Mouse (Mus musculus) heart, embryonic 12.5 days (tissue): ENCODE measurements around the gene Bmyc. TPM values are rescaled to one million over a fixed set of nuclear protein-coding genes. Genes with fewer than 3 reads are reported as not detected.
"Not testable (repeated sequence)": the region's sequence is repeated elsewhere in the genome, so short reads cannot be mapped to it uniquely, and the experiment has no call there.

Experiments
- ATAC-seq: fragments of 200-750 bp; cut with Nextera tagmentation; 2 replicates; pipeline ENCODE4 v1.8.0; 2017; ENCODE audit warnings: moderate TSS enrichment, moderate library complexity; ENCODE audit not compliant: insufficient number of reproducible peaks, low FRiP score
- H3K27ac ChIP-seq: fragments of 300-500 bp; sonication (generic); 2 replicates; pipeline ENCODE4 v1.5.1; 2016; ENCODE audit warnings: mild to moderate bottlenecking, moderate library complexity; ENCODE audit not compliant: poor library complexity, severe bottlenecking
- H3K27me3 ChIP-seq: fragments of 300-500 bp; sonication (generic); replicated peaks from 2 replicates; pipeline ENCODE4 v1.6.1; 2016; ENCODE audit warnings: mild to moderate bottlenecking, moderate library complexity
- H3K36me3 ChIP-seq: fragments of 300-500 bp; sonication (generic); 2 replicates; pipeline ENCODE4 v1.6.1; 2016; ENCODE audit warnings: mild to moderate bottlenecking, moderate library complexity
- H3K4me1 ChIP-seq: fragments of 300-500 bp; sonication (generic); replicated peaks from 2 replicates; pipeline ENCODE4 v1.6.1; 2016; ENCODE audit warnings: mild to moderate bottlenecking
- H3K4me2 ChIP-seq: fragments of 300-500 bp; sonication (generic); 2 replicates; pipeline ENCODE4 v1.6.1; 2016; ENCODE audit warnings: mild to moderate bottlenecking, moderate library complexity
- H3K4me3 ChIP-seq: fragments of 300-500 bp; sonication (generic); 2 replicates; pipeline ENCODE4 v1.5.1; 2016; ENCODE audit warnings: mild to moderate bottlenecking
- H3K9ac ChIP-seq: fragments of 300-500 bp; sonication (generic); 2 replicates; pipeline ENCODE4 v1.6.1; 2016; ENCODE audit warnings: mild to moderate bottlenecking, moderate library complexity
- H3K9me3 ChIP-seq: fragments of 300-500 bp; sonication (generic); replicated peaks from 2 replicates; pipeline ENCODE4 v1.6.1; 2016; ENCODE audit warnings: mild to moderate bottlenecking, moderate library complexity
- WGBS: fragments of 180-500 bp; shearing (Covaris S2); methylation state at CpG from one replicate; pipeline ENCODE4 v1.1.7; 2016; 5-methylcytosine and 5-hydroxymethylcytosine counted together
- polyA plus RNA-seq: library from polyadenylated mRNA; unstranded; fragments of >200 nt; fragmentation: Nextera tagmentation; extraction: Ambion mirVana; gene quantifications from 2 replicates; pipeline ENCODE4 v1.2.1, GENCODE M21; 2016

Bmyc gene
- polyA plus RNA-seq, 1 experiment from 2014 or later: 57.5 TPM

GRCm38 (mm10) chr2:25686941-25687340 lies 19.6 kb upstream of the Bmyc start:
- H3K27ac ChIP-seq: no peak overlapping the region
- H3K36me3 ChIP-seq: no peaks in the 10 kb centered on the region
- no peak overlapping the region for H3K4me3 ChIP-seq
- WGBS: 47% methylated on average over 3 of the region's 4 CpGs
- no peak overlapping the region for H3K9ac ChIP-seq
- H3K4me1 ChIP-seq: no peaks in the 10 kb centered on the region
- H3K4me2 ChIP-seq: no peak overlapping the region
- H3K27me3 ChIP-seq: peaks cover 18% of the 10 kb centered on the region
- no peak for ATAC-seq
- H3K9me3 ChIP-seq: no peaks in the 10 kb centered on the region

GRCm38 (mm10) chr2:25694605-25695004 lies 11.9 kb upstream of the Bmyc start:
- H3K27ac ChIP-seq: no peak overlapping the region
- no peak overlapping the region for H3K4me2 ChIP-seq
- no peaks in the 10 kb centered on the region for H3K4me1 ChIP-seq
- H3K9me3 ChIP-seq: no peaks in the 10 kb centered on the region
- no peak overlapping the region for H3K4me3 ChIP-seq
- H3K9ac ChIP-seq: no peak overlapping the region
- no peak for ATAC-seq
- H3K36me3 ChIP-seq: no peaks in the 10 kb centered on the region
- 0 out of 2 replicates have a peak, but pooled peaks cover 6% of the 10 kb centered on the region for H3K27me3 ChIP-seq

GRCm38 (mm10) chr2:25696951-25697350 lies 9.6 kb upstream of the Bmyc start:
- H3K9me3 ChIP-seq: no peaks in the 10 kb centered on the region
- H3K4me3 ChIP-seq: no peak overlapping the region
- H3K27me3 ChIP-seq: 0 out of 2 replicates have a peak, but pooled peaks cover 6% of the 10 kb centered on the region
- no peaks in the 10 kb centered on the region for H3K4me1 ChIP-seq
- 59% methylated on average over 4 of the region's 4 CpGs for WGBS
- no peak for ATAC-seq
- H3K27ac ChIP-seq: no peak overlapping the region
- H3K36me3 ChIP-seq: no peaks in the 10 kb centered on the region
- H3K4me2 ChIP-seq: no peak overlapping the region
- no peak overlapping the region for H3K9ac ChIP-seq

- 80% methylated on average over 2 of the region's 2 CpGs for WGBS
Measured at GRCm38 (mm10) chr2:25698696-25699095, 7.8 kb upstream of the Bmyc start.

GRCm38 (mm10) chr2:25699743-25700142 lies 6.8 kb upstream of the Bmyc start, which contains the start of gene Obp2a:
TSS of gene Obp2a (plus strand) at chr2:25700043.
- H3K27me3 ChIP-seq, ATAC-seq, H3K4me2 ChIP-seq, H3K27ac ChIP-seq, H3K4me1 ChIP-seq, H3K9me3 ChIP-seq, H3K36me3 ChIP-seq, H3K4me3 ChIP-seq, H3K9ac ChIP-seq: not testable (repeated sequence)
- WGBS: 71% methylated on average over 3 of the region's 3 CpGs

More at GRCm38 (mm10) chr2:25698696-25699095, 7.8 kb upstream of the Bmyc start:
- Histone ChIP-seq H3K36me3 (no peaks in the 10 kb centered on the region), H3K4me3 (no peak overlapping the region), H3K9ac (no peak overlapping the region), H3K27me3 (no peaks in the 10 kb centered on the region), H3K4me2 (no peak overlapping the region), H3K4me1 (no peaks in the 10 kb centered on the region), H3K27ac (no peak overlapping the region), H3K9me3 (no peaks in the 10 kb centered on the region)
- ATAC-seq: no peak

- 68% methylated on average over 5 of the region's 5 CpGs for WGBS
- Histone ChIP-seq H3K9ac (no peak overlapping the region), H3K4me1 (no peaks in the 10 kb centered on the region), H3K4me2 (no peak overlapping the region), H3K36me3 (no peaks in the 10 kb centered on the region), H3K9me3 (no peaks in the 10 kb centered on the region), H3K4me3 (no peak overlapping the region), H3K27me3 (no peaks in the 10 kb centered on the region), H3K27ac (no peak overlapping the region)
- no peak for ATAC-seq
Measured at GRCm38 (mm10) chr2:25701001-25701400, 5.5 kb upstream of the Bmyc start.

- Histone ChIP-seq H3K4me1 (peaks cover 9% of the 10 kb centered on the region), H3K9me3 (no peaks in the 10 kb centered on the region), H3K36me3 (no peaks in the 10 kb centered on the region), H3K4me3 (no peak overlapping the region), H3K4me2 (no peak overlapping the region), H3K27me3 (no peaks in the 10 kb centered on the region), H3K27ac (no peak overlapping the region), H3K9ac (no peak overlapping the region)
- ATAC-seq: no peak
- WGBS: 42% methylated on average over 4 of the region's 4 CpGs
Measured at GRCm38 (mm10) chr2:25703706-25704105, 2.8 kb upstream of the Bmyc start.

- WGBS: 60% methylated on average over 2 of the region's 2 CpGs
- peak overlapping the region; percentile 34; the same call in 1 of the 2 replicates for H3K4me2 ChIP-seq
Measured at GRCm38 (mm10) chr2:25708121-25708520, 1.6 kb downstream of the Bmyc start.

GRCm38 (mm10) chr2:25709056-25709455 lies 2.5 kb downstream of the Bmyc start:
- 93% methylated on average over 1 of the region's 1 CpGs for WGBS
- not testable (repeated sequence) for H3K9ac ChIP-seq, H3K27me3 ChIP-seq, H3K27ac ChIP-seq, H3K36me3 ChIP-seq, H3K9me3 ChIP-seq, H3K4me3 ChIP-seq, ATAC-seq, H3K4me2 ChIP-seq
- H3K4me1 ChIP-seq: peaks cover 12% of the 10 kb centered on the region

More at GRCm38 (mm10) chr2:25708121-25708520, 1.6 kb downstream of the Bmyc start:
- no peaks in the 10 kb centered on the region for H3K36me3 ChIP-seq
- no peak for ATAC-seq
- no peaks in the 10 kb centered on the region for H3K9me3 ChIP-seq
- H3K27me3 ChIP-seq: no peaks in the 10 kb centered on the region
- H3K4me1 ChIP-seq: peaks cover 12% of the 10 kb centered on the region
- no peak overlapping the region for H3K27ac ChIP-seq
- H3K9ac ChIP-seq: no peak overlapping the region
- H3K4me3 ChIP-seq: no peak overlapping the region

GRCm38 (mm10) chr2:25709791-25710190 lies 3.3 kb downstream of the Bmyc start:
- not testable (repeated sequence) for H3K27me3 ChIP-seq, ATAC-seq
- 78% methylated on average over 2 of the region's 2 CpGs for WGBS

GRCm38 (mm10) chr2:25711641-25712040 lies 5.1 kb downstream of the Bmyc start:
- not testable (repeated sequence) for H3K4me2 ChIP-seq, H3K36me3 ChIP-seq, H3K9ac ChIP-seq, H3K27me3 ChIP-seq, H3K27ac ChIP-seq, H3K4me3 ChIP-seq, H3K9me3 ChIP-seq, ATAC-seq
- 33% methylated on average over 3 of the region's 3 CpGs for WGBS
- H3K4me1 ChIP-seq: peaks cover 12% of the 10 kb centered on the region

More at GRCm38 (mm10) chr2:25709791-25710190, 3.3 kb downstream of the Bmyc start:
- not testable (repeated sequence) for H3K4me3 ChIP-seq, H3K9me3 ChIP-seq, H3K4me2 ChIP-seq, H3K27ac ChIP-seq, H3K36me3 ChIP-seq, H3K9ac ChIP-seq
- peaks cover 12% of the 10 kb centered on the region for H3K4me1 ChIP-seq

- H3K9ac ChIP-seq: no peak overlapping the region
- H3K4me1 ChIP-seq: no peaks in the 10 kb centered on the region
- no peak overlapping the region for H3K27ac ChIP-seq
- H3K9me3 ChIP-seq: peaks cover 4% of the 10 kb centered on the region; the same call in 1 of the 2 replicates
- no peak overlapping the region for H3K4me2 ChIP-seq
- no peak overlapping the region for H3K4me3 ChIP-seq
- no peaks in the 10 kb centered on the region for H3K27me3 ChIP-seq
- no peak for ATAC-seq
- H3K36me3 ChIP-seq: no peaks in the 10 kb centered on the region
Measured at GRCm38 (mm10) chr2:25717222-25717621, 10.7 kb downstream of the Bmyc start.
